Mouse (Mus musculus) limb, embryonic 12.5 days (tissue): ENCODE results near the gene Slc51b. TPM values are rescaled to one million over a fixed set of nuclear protein-coding genes. Genes with fewer than 3 reads are reported as not detected.

Experiments
- ATAC-seq: fragments of 200-750 bp; cut with Nextera tagmentation; 2 replicates; pipeline ENCODE4 v1.8.0; 2017; ENCODE audit warnings: low read depth, moderate TSS enrichment; ENCODE audit not compliant: insufficient number of reproducible peaks, insufficient read depth, low FRiP score, low TSS enrichment
- H3K27ac ChIP-seq: fragments of 300-500 bp; sonication (generic); 2 replicates; pipeline ENCODE4 v1.5.1; 2016; ENCODE audit warnings: mild to moderate bottlenecking, moderate library complexity
- H3K27me3 ChIP-seq: fragments of 300-500 bp; sonication (generic); 2 replicates; pipeline ENCODE4 v1.6.1; 2016; ENCODE audit warnings: mild to moderate bottlenecking, moderate library complexity
- H3K36me3 ChIP-seq: fragments of 300-500 bp; sonication (generic); 2 replicates; pipeline ENCODE4 v1.6.1; 2016; ENCODE audit warnings: mild to moderate bottlenecking, moderate library complexity
- H3K4me1 ChIP-seq: fragments of 300-500 bp; sonication (generic); replicated peaks from 2 replicates; pipeline ENCODE4 v1.6.1; 2016
- H3K4me2 ChIP-seq: fragments of 300-500 bp; sonication (generic); 2 replicates; pipeline ENCODE4 v1.6.1; 2016; ENCODE audit warnings: mild to moderate bottlenecking, moderate library complexity
- H3K4me3 ChIP-seq: fragments of 300-500 bp; sonication (generic); replicated peaks from 2 replicates; pipeline ENCODE4 v1.5.1; 2016; ENCODE audit warnings: mild to moderate bottlenecking
- H3K9ac ChIP-seq: fragments of 300-500 bp; sonication (generic); replicated peaks from 2 replicates; pipeline ENCODE4 v1.6.1; 2016; ENCODE audit warnings: mild to moderate bottlenecking, moderate library complexity
- H3K9me3 ChIP-seq: fragments of 300-500 bp; sonication (generic); 2 replicates; pipeline ENCODE4 v1.6.1; 2016; ENCODE audit warnings: mild to moderate bottlenecking, moderate library complexity
- WGBS: fragments of 180-500 bp; shearing (Covaris S2); methylation state at CpG from one replicate; pipeline ENCODE4 v1.1.7; 2016; 5-methylcytosine and 5-hydroxymethylcytosine counted together
- polyA plus RNA-seq: library from polyadenylated mRNA; unstranded; fragments of >200 nt; fragmentation: Nextera tagmentation; extraction: Ambion mirVana; gene quantifications from 2 replicates; pipeline ENCODE4 v1.2.1, GENCODE M21; 2016

Gene Slc51b
- polyA plus RNA-seq = not detected in 2 replicates

DNA sequence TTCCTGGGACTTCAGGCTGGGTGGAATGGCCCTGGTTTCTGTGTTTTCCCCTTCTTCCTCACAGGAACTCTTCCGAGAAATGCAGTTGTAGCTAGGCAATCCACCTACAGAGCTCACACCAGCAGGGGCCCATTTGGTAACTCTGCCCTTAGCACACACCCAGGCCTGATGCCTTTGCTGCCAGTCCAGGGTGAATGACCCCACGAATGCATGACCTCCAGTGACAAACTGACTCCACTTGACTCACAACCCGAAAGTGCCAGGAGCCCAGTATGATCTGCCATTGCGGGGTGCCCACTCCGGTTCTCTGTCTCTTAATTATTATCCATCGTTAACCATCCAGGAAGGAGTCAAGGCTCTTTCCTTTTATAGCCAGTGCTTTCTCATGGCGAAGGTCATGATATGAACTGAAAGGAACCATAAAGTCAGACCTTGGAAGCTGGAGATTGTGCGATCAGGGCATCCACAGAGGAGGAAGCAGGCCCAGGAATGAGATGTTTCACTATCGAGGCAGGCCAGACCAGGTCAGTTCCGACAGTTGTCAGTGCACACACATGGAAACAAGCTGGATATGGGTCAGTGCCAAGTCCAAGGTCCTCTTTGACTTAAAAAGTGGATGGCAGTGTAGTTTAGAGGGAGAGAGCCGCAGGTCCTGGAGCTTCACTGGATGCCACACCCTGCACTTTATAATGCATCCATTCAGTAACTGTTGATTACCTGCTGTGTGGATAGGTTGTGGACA lies at the start of gene Slc51b:
Gene Slc51b (minus strand): TSS at position 196 of the 742 bp plus-strand sequence.
- H3K4me2 ChIP-seq = no peak within 1 kb of the TSS
- H3K27me3 ChIP-seq = no peaks in the 10 kb centered on the region
- 79% methylated on average over 11 of the region's 11 CpGs for WGBS
- H3K27ac ChIP-seq = no peak within 1 kb of the TSS
- ATAC-seq = no peak
- H3K4me1 ChIP-seq = peaks cover 7% of the 10 kb centered on the region; the same call in 1 of the 2 replicates
- no peaks in the 10 kb centered on the region for H3K36me3 ChIP-seq
- no peak within 1 kb of the TSS for H3K9ac ChIP-seq
- H3K4me3 ChIP-seq = no peak within 1 kb of the TSS
- H3K9me3 ChIP-seq = no peaks in the 10 kb centered on the region

DNA sequence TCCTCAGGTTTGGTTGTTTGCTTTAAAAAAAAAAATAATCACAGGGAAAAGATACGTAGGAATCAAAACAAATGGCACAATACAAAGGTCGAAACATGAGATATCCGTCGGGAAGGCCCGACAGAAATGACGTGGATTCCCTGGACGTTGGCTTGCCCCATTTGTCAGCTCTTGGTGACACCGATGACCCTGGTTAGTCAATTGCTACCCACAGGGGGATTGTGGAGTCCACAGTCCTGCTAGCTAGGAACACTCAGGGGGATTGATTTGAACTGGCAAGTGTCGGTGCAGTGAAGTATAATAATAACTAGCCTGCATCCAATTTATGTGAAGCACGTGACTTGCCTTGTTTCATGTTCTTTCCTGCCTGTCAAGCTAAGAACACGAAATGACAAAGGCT lies 44.9 kb upstream of the Slc51b start:
- Histone ChIP-seq H3K27ac (no peak overlapping the region), H3K4me3 (no peak overlapping the region), H3K4me2 (no peak overlapping the region), H3K9me3 (no peaks in the 10 kb centered on the region), H3K27me3 (no peaks in the 10 kb centered on the region), H3K36me3 (peaks cover 48% of the 10 kb centered on the region), H3K9ac (no peak overlapping the region), H3K4me1 (peaks cover 10% of the 10 kb centered on the region)
- 69% methylated on average over 11 of the region's 11 CpGs for WGBS
- no peak for ATAC-seq

DNA sequence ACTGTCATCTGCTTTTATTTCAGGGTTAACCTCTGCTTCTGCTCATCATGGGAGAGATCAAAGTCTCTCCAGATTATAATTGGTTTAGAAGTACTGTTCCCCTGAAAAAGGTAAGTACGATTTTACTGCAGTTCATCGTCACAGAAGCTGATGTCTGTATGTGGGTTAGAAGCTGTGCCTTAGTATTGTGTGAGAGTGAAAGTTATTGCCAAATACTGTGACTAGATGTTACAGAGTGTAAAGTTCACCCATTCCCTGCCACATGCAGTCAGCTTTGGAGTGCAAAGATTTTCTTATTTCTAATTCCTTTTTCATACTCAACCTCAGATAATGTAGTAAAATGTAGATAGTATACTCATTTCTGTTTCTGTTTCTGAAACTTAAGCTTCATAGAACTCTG lies 42.5 kb upstream of the Slc51b start:
- peaks cover 37% of the 10 kb centered on the region for H3K36me3 ChIP-seq
- H3K9me3 ChIP-seq = no peaks in the 10 kb centered on the region
- no peaks in the 10 kb centered on the region for H3K27me3 ChIP-seq
- H3K4me1 ChIP-seq = peaks cover 11% of the 10 kb centered on the region
- WGBS = 97% methylated on average over 2 of the region's 2 CpGs
- no peak overlapping the region for H3K4me3 ChIP-seq
- H3K4me2 ChIP-seq = no peak overlapping the region
- no peak overlapping the region for H3K9ac ChIP-seq
- H3K27ac ChIP-seq = no peak overlapping the region
- no peak for ATAC-seq

DNA sequence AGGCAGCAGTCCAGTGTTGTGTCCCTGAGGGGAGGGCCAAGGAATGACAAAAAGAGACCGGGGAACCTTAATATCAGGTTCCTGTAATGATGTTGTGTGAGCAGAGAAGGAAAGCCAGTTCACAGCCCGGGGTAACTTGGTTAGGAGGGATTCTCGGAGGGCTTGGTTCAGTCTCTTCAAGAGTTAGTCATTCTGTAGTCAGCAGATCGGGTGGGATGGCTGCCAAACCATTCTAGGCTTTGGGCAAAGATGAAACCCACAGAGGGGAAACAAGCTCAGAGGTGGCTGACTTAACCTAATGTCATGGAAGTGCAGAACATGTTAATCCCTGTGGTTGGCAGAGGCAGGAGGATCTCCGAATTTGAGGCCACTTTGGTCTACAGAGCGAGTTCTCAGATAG lies 41.4 kb upstream of the Slc51b start:
- Histone ChIP-seq H3K9ac (no peak overlapping the region), H3K4me1 (peaks cover 11% of the 10 kb centered on the region), H3K4me3 (no peak overlapping the region), H3K27me3 (no peaks in the 10 kb centered on the region), H3K27ac (no peak overlapping the region), H3K4me2 (no peak overlapping the region), H3K36me3 (peaks cover 26% of the 10 kb centered on the region), H3K9me3 (no peaks in the 10 kb centered on the region)
- 95% methylated on average over 6 of the region's 6 CpGs for WGBS
- ATAC-seq = no peak

DNA sequence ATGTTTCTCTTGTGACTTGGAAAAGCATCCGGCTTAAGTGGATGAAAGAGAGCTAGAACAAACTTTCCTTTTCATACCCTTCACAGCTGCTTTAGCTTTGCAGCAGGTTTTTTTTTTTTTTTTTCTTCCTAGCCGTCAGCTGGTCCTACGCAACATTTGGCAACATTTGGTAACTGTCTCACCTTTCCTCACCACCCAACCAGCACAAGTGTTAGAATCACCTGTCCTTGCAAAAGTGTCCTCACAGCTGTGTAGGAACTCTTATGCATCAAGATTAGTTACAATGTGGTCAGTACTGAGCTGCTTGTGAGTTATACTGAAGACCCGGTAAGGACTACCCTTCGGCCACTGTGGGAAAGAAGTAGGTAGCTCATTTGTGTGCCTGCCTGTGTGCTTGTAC lies 39.8 kb upstream of the Slc51b start:
- WGBS = 74% methylated on average over 5 of the region's 5 CpGs

DNA sequence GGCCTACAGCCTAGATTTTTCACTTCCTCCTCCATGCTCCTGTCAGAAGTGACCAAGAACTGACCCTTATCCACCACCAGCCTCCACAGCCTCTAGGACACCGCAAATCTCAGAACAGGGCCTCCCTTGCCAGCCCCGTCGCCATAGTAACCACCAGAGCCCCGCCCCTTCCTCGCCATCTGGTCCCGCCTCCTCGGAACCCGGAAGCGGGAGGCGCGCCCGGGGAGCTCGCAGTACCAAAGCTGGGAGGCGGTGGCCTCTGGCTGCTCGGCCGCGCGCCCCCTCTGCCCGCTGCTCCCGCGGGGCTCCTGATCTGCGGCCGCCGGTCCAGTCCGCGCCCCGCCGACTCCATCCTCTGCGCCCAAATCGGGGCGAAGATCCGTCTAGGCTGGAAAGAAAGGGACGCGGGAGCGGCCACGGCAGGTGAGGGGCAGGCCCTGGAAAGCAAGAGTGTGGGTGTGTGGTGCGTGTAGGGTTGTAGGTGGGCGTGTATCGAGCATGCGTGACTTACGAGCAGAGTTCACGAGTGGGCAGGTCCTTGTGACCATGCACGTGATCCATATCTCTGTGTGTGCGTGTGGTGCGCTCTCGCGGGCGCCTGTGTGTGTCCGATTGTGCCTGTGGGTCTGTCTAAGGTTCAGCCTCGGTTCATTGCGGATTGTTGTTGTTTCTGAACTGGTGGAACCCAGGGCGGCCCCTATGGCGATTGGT lies 38.1 kb upstream of the Slc51b start, which contains the start of gene Spg21:
Gene Spg21 (plus strand): TSS at position 216 of the 711 bp plus-strand sequence.
- peaks cover 8% of the 10 kb centered on the region for H3K36me3 ChIP-seq
- H3K4me1 ChIP-seq = peaks cover 11% of the 10 kb centered on the region
- ATAC-seq = peak; percentile 92
- no peaks in the 10 kb centered on the region for H3K9me3 ChIP-seq
- peak within 1 kb of the TSS; percentile 79 for H3K4me3 ChIP-seq
- H3K9ac ChIP-seq = peak within 1 kb of the TSS; percentile 73
- peak within 1 kb of the TSS; percentile 72 for H3K4me2 ChIP-seq
- H3K27ac ChIP-seq = peak within 1 kb of the TSS; percentile 84
- under 1% methylated on average over 53 of the region's 53 CpGs for WGBS
- H3K27me3 ChIP-seq = no peaks in the 10 kb centered on the region

More for the DNA sequence above, 39.8 kb upstream of the Slc51b start:
- H3K4me3 ChIP-seq = no peak overlapping the region
- H3K27me3 ChIP-seq = no peaks in the 10 kb centered on the region
- no peak overlapping the region for H3K9ac ChIP-seq
- no peaks in the 10 kb centered on the region for H3K9me3 ChIP-seq
- peaks cover 11% of the 10 kb centered on the region for H3K4me1 ChIP-seq
- no peak overlapping the region for H3K27ac ChIP-seq
- H3K4me2 ChIP-seq = no peak overlapping the region
- no peak for ATAC-seq
- peaks cover 21% of the 10 kb centered on the region for H3K36me3 ChIP-seq

DNA sequence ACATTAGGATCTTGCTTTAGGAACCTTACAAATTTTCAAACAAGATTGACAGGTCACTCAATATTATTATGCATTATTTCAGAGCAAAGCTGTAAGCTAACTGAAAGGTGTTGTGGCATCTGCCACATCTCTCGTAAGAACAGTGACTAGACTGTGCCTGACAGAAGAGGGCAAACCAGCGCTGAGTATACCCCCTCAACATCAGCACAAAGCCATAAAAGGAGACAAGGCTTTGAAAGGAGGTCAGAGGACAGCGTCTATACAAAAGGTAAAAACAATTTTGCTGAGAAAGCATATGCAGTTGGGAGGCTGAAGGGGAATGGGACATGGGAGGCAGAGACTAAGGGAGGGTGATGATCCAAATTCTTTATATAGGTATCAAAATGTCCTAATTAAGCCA lies 37.4 kb upstream of the Slc51b start:
- peak overlapping the region; percentile 72 for H3K4me2 ChIP-seq
- H3K4me1 ChIP-seq = peaks cover 11% of the 10 kb centered on the region
- H3K27ac ChIP-seq = 0 out of 2 replicates have a peak overlapping the region, but pooled peaks have one; percentile 84
- WGBS = 56% methylated on average over 3 of the region's 3 CpGs
- no peak for ATAC-seq
- peak overlapping the region; percentile 79; the same call in 1 of the 2 replicates for H3K4me3 ChIP-seq
- H3K27me3 ChIP-seq = no peaks in the 10 kb centered on the region
- peaks cover 1% of the 10 kb centered on the region for H3K36me3 ChIP-seq
- no peak overlapping the region for H3K9ac ChIP-seq
- H3K9me3 ChIP-seq = no peaks in the 10 kb centered on the region

DNA sequence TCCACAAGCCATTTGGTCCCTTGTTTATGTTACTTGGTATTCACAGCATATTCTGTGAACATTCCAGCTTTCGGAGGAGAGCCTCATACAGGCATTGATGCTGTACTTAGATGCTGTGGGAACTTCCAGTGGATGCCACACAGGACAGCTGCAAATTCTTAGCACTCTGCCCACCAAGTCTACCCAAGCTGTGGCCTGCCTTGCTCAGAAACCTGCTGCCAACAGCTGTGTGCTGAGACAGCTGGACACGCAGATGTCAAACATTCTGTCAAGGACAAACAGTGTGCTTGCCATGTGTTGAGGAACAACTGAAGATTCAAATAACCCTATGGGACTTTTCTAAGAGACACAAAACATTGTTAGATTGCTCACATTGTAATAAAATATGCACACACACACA lies 36.2 kb upstream of the Slc51b start:
- Histone ChIP-seq H3K36me3 (no peaks in the 10 kb centered on the region), H3K27me3 (no peaks in the 10 kb centered on the region), H3K9ac (no peak overlapping the region), H3K4me2 (no peak overlapping the region), H3K4me1 (peaks cover 11% of the 10 kb centered on the region), H3K4me3 (no peak overlapping the region), H3K9me3 (no peaks in the 10 kb centered on the region), H3K27ac (no peak overlapping the region)
- no peak for ATAC-seq
- WGBS = 85% methylated on average over 2 of the region's 2 CpGs

DNA sequence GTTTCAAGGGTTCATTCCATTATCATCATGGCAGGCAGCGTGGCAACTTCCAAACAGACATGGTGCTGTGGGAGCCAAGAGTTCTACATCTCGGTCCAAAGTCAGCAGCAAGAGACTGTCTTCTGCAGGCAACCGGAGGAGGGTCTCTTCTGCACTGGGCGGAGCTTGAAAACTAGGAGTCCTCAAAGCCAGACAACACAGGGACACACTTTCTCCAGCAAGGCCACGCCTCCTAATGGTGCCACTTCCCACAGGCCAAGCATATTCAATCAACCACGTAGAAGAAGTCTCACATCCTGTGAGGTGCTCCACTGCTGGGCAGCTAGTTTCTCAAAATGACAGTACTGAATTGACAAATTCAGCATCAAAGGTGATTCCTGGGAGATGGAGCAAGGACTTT lies 25.2 kb upstream of the Slc51b start:
- no peaks in the 10 kb centered on the region for H3K4me1 ChIP-seq
- H3K27me3 ChIP-seq = no peaks in the 10 kb centered on the region
- no peak overlapping the region for H3K4me2 ChIP-seq
- no peak overlapping the region for H3K4me3 ChIP-seq
- no peak overlapping the region for H3K27ac ChIP-seq
- H3K9me3 ChIP-seq = no peaks in the 10 kb centered on the region
- 89% methylated on average over 6 of the region's 6 CpGs for WGBS
- H3K9ac ChIP-seq = no peak overlapping the region
- H3K36me3 ChIP-seq = peaks cover 86% of the 10 kb centered on the region
- ATAC-seq = no peak

DNA sequence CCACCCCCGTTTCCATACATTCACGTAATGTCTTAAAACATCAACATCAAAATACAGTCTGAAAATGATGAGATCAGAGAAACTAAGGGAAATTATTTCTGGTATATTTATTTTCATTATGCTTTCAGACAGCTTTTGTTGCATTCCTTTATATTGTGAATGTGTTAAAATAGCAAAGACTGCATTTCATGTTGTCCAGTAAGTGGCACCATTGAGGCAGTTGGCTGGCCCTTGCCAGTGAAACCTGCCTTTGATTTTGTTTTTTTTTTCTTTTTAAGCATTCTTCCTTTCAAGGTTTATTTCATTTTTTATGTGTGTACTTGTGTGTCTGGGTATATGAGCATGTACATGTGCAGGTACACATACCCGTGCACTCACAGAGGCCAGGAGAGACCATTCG lies 21.9 kb upstream of the Slc51b start:
- H3K4me1 ChIP-seq = no peaks in the 10 kb centered on the region
- no peak overlapping the region for H3K4me2 ChIP-seq
- no peak for ATAC-seq
- no peaks in the 10 kb centered on the region for H3K9me3 ChIP-seq
- 93% methylated on average over 4 of the region's 4 CpGs for WGBS
- H3K27ac ChIP-seq = no peak overlapping the region
- H3K4me3 ChIP-seq = no peak overlapping the region
- no peak overlapping the region for H3K9ac ChIP-seq
- H3K36me3 ChIP-seq = peaks cover 79% of the 10 kb centered on the region
- H3K27me3 ChIP-seq = no peaks in the 10 kb centered on the region

DNA sequence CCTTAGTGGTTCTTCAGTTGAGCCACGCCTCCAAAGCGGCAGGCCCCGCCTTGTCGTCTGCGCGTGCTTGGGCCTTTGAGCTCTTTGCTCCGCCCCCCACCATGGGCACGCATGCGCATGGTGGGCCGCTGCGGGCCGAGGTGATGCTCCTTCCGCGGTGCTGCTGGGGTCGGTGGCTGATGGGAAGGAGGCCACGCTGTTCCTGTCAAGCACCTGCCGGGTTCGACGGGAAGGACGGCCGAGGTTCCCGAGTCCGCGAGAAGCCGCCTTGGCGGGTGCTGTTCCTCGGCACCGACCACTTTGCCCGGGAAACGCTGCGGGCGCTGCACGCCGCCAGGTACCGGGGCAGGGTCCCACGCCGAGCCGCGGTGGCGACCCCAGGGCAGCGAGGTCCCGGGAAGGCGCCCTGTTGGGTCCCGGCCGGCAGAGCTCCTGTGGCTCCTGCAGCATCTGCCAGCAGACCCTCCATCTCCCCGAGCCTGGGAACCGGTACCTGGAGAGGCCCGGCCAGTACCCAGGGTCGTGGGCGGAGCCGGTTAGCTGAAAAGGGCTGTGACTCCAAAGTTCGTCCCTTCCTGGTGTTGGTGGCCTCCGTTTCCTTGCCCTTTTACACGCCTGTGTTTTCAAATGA lies 13.0 kb upstream of the Slc51b start, which contains the start of gene Mtfmt:
Gene Mtfmt (plus strand): TSS at position 112 of the 631 bp plus-strand sequence.
- WGBS = 1% methylated on average over 54 of the region's 54 CpGs
- Histone ChIP-seq H3K27ac (peak within 1 kb of the TSS; percentile 53; the same call in 1 of the 2 replicates), H3K4me2 (peak within 1 kb of the TSS; percentile 65), H3K27me3 (no peaks in the 10 kb centered on the region), H3K4me1 (peaks cover 4% of the 10 kb centered on the region; the same call in 1 of the 2 replicates), H3K36me3 (peaks cover 23% of the 10 kb centered on the region), H3K9ac (peak within 1 kb of the TSS; percentile 82), H3K9me3 (no peaks in the 10 kb centered on the region), H3K4me3 (peak within 1 kb of the TSS; percentile 95)
- ATAC-seq = peak; percentile 60
